Mouse (Mus musculus) hindbrain, embryonic 16.5 days (tissue): ENCODE results near the gene Tulp3. TPM values are rescaled to one million over a fixed set of nuclear protein-coding genes. Genes with fewer than 3 reads are reported as not detected.

Experiments used
- ATAC-seq: fragments of 200-750 bp; cut with Nextera tagmentation; 2 replicates; pipeline ENCODE4 v1.8.0; 2017; ENCODE audit warnings: moderate TSS enrichment, moderate library complexity
- H3K27ac ChIP-seq: fragments of 300-500 bp; sonication (generic); 2 replicates; pipeline ENCODE4 v1.5.1; 2014; ENCODE audit warnings: low read depth, mild to moderate bottlenecking, control low read depth, low read length, moderate library complexity
- H3K27me3 ChIP-seq: fragments of 300-500 bp; sonication (generic); replicated peaks from 2 replicates; pipeline ENCODE4 v1.6.1; 2014; ENCODE audit warnings: low read length; ENCODE audit not compliant: control insufficient read depth, insufficient read depth
- H3K36me3 ChIP-seq: fragments of 300-500 bp; sonication (generic); 2 replicates; pipeline ENCODE4 v1.6.1; 2014; ENCODE audit warnings: mild to moderate bottlenecking, low read length, moderate library complexity, mixed read lengths; ENCODE audit not compliant: control insufficient read depth, insufficient read depth
- H3K4me1 ChIP-seq: fragments of 300-500 bp; sonication (generic); 2 replicates; pipeline ENCODE4 v1.6.1; 2014; ENCODE audit warnings: low read depth, low read length; ENCODE audit not compliant: control insufficient read depth, insufficient read depth
- H3K4me2 ChIP-seq: fragments of 300-500 bp; sonication (generic); 2 replicates; pipeline ENCODE4 v1.6.1; 2014; ENCODE audit warnings: mild to moderate bottlenecking, low read length, control low read depth, moderate library complexity
- H3K4me3 ChIP-seq: fragments of 300-500 bp; sonication (generic); 2 replicates; pipeline ENCODE4 v1.5.1; 2014; ENCODE audit warnings: mild to moderate bottlenecking, low read length, control low read depth, moderate library complexity
- H3K9ac ChIP-seq: fragments of 300-500 bp; sonication (generic); 2 replicates; pipeline ENCODE4 v1.6.1; 2014; ENCODE audit warnings: low read depth, mild to moderate bottlenecking, control low read depth, low read length, moderate library complexity
- H3K9me3 ChIP-seq: fragments of 300-500 bp; sonication (generic); 2 replicates; pipeline ENCODE4 v1.6.1; 2014; ENCODE audit warnings: mild to moderate bottlenecking, low read length, moderate library complexity; ENCODE audit not compliant: control insufficient read depth
- WGBS: fragments of 180-500 bp; shearing (Covaris S2); extraction: QIAGEN DNeasy Blood & Tissue Kit; methylation state at CpG from one replicate; pipeline ENCODE4 v1.1.7; 2014; 5-methylcytosine and 5-hydroxymethylcytosine counted together
- polyA plus RNA-seq: library from polyadenylated mRNA; unstranded; fragments of >200 nt; fragmentation: Nextera tagmentation; extraction: Ambion mirVana; gene quantifications from 2 replicates; pipeline ENCODE4 v1.2.1, GENCODE M21; 2015

Tulp3 gene
- polyA plus RNA-seq, 1 experiment from 2014 or later: 17.7 TPM

DNA sequence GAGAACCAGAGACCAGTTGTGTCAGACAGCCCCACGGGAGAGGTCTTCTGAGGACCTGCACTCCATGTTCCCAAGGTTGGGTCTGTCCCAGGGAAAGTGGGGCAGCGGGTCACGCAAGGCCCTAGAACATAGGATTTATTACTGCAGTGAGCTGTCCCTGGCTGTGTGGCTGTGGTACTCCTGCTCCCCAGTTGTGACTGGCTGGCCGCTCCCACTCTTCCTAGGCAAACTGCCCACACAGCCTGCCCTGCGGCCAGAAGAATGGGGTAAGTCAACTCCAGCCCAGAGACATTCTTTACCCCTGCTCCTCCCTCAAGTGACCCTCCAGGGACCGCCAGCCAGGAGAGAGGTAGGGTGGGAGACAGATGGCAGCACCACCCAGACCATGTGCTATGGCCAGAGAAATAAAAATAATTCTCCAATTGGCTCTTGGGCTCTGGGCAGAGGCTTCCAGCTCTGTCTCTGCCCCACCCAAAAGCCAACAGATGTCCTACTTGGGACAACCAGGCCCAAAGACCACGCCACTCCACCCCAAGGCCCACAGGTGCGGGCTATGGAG lies 80.1 kb downstream of the Tulp3 start:
- Histone ChIP-seq H3K4me1 (no peaks in the 10 kb centered on the region), H3K27ac (no peak overlapping the region), H3K4me2 (no peak overlapping the region), H3K4me3 (no peak overlapping the region), H3K9me3 (no peaks in the 10 kb centered on the region), H3K9ac (no peak overlapping the region), H3K36me3 (no peaks in the 10 kb centered on the region), H3K27me3 (no peaks in the 10 kb centered on the region)
- peak; percentile 30 for ATAC-seq
- 88% methylated on average over 8 of the region's 8 CpGs for WGBS

GRCm38 (mm10) chr6:128273507-128273906 lies 82.1 kb downstream of the Tulp3 start:
- Histone ChIP-seq H3K36me3 (no peaks in the 10 kb centered on the region), H3K4me2 (no peak overlapping the region), H3K9me3 (no peaks in the 10 kb centered on the region), H3K27me3 (no peaks in the 10 kb centered on the region), H3K27ac (no peak overlapping the region), H3K4me3 (no peak overlapping the region), H3K9ac (no peak overlapping the region), H3K4me1 (no peaks in the 10 kb centered on the region)
- WGBS: 73% methylated on average over 1 of the region's 1 CpGs
- no peak for ATAC-seq

DNA sequence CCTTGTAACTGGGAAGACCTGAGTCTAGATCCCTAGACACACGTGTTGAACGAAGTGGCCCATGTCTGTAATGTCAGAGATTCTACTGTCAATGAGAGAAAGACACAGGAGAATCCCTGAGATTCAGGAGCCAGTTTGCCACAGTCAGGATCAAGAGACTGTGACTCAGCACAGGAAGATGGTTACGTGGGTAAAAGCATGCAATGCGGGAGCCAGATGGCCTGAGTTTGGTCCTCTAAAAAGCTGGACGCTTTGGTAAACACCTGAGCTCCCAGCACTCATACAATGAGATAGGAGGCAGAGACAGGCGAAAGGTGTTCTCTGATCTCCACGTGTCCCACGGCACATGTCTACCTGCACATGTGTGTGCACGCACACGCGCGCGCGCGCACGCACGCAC lies 82.9 kb downstream of the Tulp3 start:
- H3K9ac ChIP-seq: no peak overlapping the region
- no peaks in the 10 kb centered on the region for H3K36me3 ChIP-seq
- no peak overlapping the region for H3K27ac ChIP-seq
- WGBS: 97% methylated on average over 17 of the region's 17 CpGs
- ATAC-seq: no peak
- H3K4me1 ChIP-seq: no peaks in the 10 kb centered on the region
- no peak overlapping the region for H3K4me2 ChIP-seq
- H3K9me3 ChIP-seq: no peaks in the 10 kb centered on the region
- no peak overlapping the region for H3K4me3 ChIP-seq
- H3K27me3 ChIP-seq: no peaks in the 10 kb centered on the region

Other genes with a start within 250 kb of the Tulp3 start
- gene Tspan9, start 212.3 kb downstream of the Tulp3 start, polyA plus RNA-seq: 62.6 and 66.8 TPM in 2 replicates
- gene Tead4, start 55.0 kb downstream of the Tulp3 start, polyA plus RNA-seq: 0.81 and 1.5 TPM in 2 replicates
- 67.4 and 82.0 TPM in 2 replicates for gene Rhno1, start 7.1 kb upstream of the Tulp3 start, polyA plus RNA-seq
- 7.2 and 9.5 TPM in 2 replicates for gene Foxm1, start 7.1 kb upstream of the Tulp3 start, polyA plus RNA-seq
- gene Tex52, start 19.6 kb upstream of the Tulp3 start, polyA plus RNA-seq: 0.61 and 0.82 TPM in 2 replicates
- gene Gm44596, start 19.7 kb upstream of the Tulp3 start, polyA plus RNA-seq: not detected in 2 replicates
- gene Nrip2, start 43.4 kb upstream of the Tulp3 start, polyA plus RNA-seq: 11.0 and 11.3 TPM in 2 replicates
- 35.7 and 46.9 TPM in 2 replicates for gene Itfg2, start 69.1 kb upstream of the Tulp3 start, polyA plus RNA-seq
- 341 and 344 TPM in 2 replicates for gene Fkbp4, start 82.8 kb upstream of the Tulp3 start, polyA plus RNA-seq
- gene Pzp, start 170.9 kb upstream of the Tulp3 start, polyA plus RNA-seq: 0.10 and 0.34 TPM in 2 replicates
- gene A2ml1, start 225.8 kb upstream of the Tulp3 start, polyA plus RNA-seq: 4.7 and 5.6 TPM in 2 replicates